Mouse (Mus musculus) embryonic facial prominence, embryonic 10.5 days (tissue): ENCODE data around the gene Ccdc188. TPM values are rescaled to one million over a fixed set of nuclear protein-coding genes. Genes with fewer than 3 reads are reported as not detected.

Experiments used
- polyA plus RNA-seq: library from polyadenylated mRNA; unstranded; fragments of >200 nt; fragmentation: Nextera tagmentation; extraction: Ambion mirVana; gene quantifications from 2 replicates; pipeline ENCODE4 v1.2.1, GENCODE M21; 2016

The Ccdc188 gene
- polyA plus RNA-seq, 1 experiment from 2014 or later, result not detected

Other genes starting within 250 kb of the Ccdc188 start
- not detected in 2 replicates for gene Vpreb2, start 237.5 kb upstream of the Ccdc188 start, polyA plus RNA-seq
- gene Dgcr6, start 165.0 kb upstream of the Ccdc188 start, polyA plus RNA-seq, result 151 and 165 TPM in 2 replicates
- 16.2 and 16.9 TPM in 2 replicates for gene Prodh, start 127.7 kb upstream of the Ccdc188 start, polyA plus RNA-seq
- 0.87 and 1.4 TPM in 2 replicates for gene Rtn4r, start 90.2 kb upstream of the Ccdc188 start, polyA plus RNA-seq
- 15.5 and 17.9 TPM in 2 replicates for gene Zdhhc8, start 17.3 kb downstream of the Ccdc188 start, polyA plus RNA-seq
- gene Trmt2a, start 30.8 kb downstream of the Ccdc188 start, polyA plus RNA-seq, result 116 and 120 TPM in 2 replicates
- 1,276 and 1,293 TPM in 2 replicates for gene Ranbp1, start 30.9 kb downstream of the Ccdc188 start, polyA plus RNA-seq
- 6.6 TPM in 1 of 2 replicates, not detected in the other for gene Gm49776, start 40.4 kb downstream of the Ccdc188 start, polyA plus RNA-seq
- gene Dgcr8, start 71.4 kb downstream of the Ccdc188 start, polyA plus RNA-seq, result 47.3 and 50.9 TPM in 2 replicates
- gene Tango2, start 130.2 kb downstream of the Ccdc188 start, polyA plus RNA-seq, result 29.1 and 31.5 TPM in 2 replicates
- 65.8 and 71.2 TPM in 2 replicates for gene Arvcf, start 130.3 kb downstream of the Ccdc188 start, polyA plus RNA-seq
- 27.9 and 32.3 TPM in 2 replicates for gene Txnrd2, start 208.5 kb downstream of the Ccdc188 start, polyA plus RNA-seq
- 56.2 and 58.4 TPM in 2 replicates for gene Comt, start 209.0 kb downstream of the Ccdc188 start, polyA plus RNA-seq